Mouse (Mus musculus) layer of hippocampus, postnatal 36 days (tissue): ENCODE measurements around the gene Zbtb34. TPM values are rescaled to one million over a fixed set of nuclear protein-coding genes. Genes with fewer than 3 reads are reported as not detected.

ENCODE experiments used
- DNase-seq, 2 experiments: peaks; one replicate each; pipeline ENCODE4 v3.0.0; 2022
- total RNA-seq, 2 experiments: library from RNA; stranded (reverse); gene quantifications; 2 replicates each; pipeline ENCODE4 v1.2.3; 2021

The Zbtb34 gene
- total RNA-seq, 2 experiments from 2014 or later: 12.5 to 14.2 TPM

DNA sequence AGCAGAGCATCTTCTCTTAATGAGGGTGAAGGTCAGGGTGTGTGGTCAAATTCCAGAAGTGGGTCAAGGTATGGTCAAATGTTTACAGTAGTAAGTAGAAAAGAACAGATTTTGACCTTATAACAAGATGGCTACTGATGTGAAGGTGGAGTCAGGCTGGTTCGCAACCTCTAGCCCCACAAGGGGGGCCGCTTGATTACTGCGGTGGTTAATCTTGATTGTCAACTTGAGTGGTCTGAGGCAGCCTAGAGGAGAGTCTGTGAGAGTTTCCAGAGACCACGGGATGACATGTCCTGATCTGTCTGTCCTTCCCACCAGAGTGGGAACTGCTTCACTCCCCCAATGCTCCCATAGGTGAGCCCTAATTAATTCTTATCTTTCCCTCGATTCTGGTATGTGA, 30.6 kb downstream of the Zbtb34 start:
- no peak for DNase-seq

DNA sequence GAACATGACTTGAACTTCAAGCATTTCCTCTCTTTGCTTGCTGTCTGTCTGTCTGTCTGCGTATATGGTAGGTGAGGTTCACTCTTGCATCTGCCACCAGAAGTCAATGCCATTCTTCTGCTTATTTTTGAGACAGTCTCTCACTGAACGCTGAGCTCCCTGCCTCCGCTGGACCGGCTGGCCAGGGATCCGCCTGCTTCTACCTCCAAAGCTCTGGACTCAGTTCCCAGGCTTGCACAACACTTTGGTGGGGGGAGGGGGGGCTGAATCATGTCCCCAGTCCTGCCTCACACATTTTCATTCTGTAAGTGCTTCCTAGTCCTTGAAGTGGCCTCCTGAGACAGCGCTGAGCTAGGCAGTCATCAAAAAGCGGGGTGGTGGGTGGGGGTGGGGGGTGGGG, 32.0 kb downstream of the Zbtb34 start:
- DNase-seq: no peak

DNA sequence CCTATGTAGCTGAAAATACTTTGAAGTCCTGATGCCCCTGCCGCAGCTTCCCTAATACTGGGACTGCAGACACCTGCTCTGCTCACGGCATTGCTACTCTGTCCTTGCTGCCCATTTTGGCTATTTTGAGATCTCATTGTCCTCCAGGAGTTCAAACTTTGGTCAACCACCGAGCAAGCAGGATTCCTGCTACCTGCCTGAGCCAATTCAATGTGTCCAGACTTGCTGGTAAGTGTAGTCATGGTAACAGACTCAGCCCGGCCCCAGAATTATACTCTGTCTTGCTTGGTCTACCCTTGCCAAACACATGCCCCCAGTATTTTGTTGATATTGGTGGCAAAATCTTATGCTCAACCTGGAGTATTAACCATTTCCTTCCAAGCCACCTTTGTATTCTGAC, 34.1 kb downstream of the Zbtb34 start:
- DNase-seq: no peak

DNA sequence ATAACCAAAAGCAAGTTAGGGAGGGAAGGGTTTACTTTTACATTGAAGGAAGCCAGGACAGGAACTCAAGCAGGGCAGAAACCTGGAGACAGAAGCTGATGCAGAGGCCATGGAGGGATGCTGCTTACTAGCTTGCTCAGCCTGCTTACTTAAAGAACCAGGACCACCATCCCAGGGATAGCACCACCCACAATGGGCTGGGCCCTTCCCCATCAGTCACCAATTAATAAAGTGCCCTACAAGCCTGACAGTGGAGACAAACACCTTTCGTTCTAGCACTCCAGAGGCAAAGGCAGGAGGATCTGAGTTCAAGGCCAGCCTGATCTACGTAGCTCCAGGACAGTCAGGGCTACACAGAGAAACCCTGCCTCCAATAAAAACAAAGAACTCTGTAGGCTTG, 36.1 kb downstream of the Zbtb34 start:
- no peak for DNase-seq

DNA sequence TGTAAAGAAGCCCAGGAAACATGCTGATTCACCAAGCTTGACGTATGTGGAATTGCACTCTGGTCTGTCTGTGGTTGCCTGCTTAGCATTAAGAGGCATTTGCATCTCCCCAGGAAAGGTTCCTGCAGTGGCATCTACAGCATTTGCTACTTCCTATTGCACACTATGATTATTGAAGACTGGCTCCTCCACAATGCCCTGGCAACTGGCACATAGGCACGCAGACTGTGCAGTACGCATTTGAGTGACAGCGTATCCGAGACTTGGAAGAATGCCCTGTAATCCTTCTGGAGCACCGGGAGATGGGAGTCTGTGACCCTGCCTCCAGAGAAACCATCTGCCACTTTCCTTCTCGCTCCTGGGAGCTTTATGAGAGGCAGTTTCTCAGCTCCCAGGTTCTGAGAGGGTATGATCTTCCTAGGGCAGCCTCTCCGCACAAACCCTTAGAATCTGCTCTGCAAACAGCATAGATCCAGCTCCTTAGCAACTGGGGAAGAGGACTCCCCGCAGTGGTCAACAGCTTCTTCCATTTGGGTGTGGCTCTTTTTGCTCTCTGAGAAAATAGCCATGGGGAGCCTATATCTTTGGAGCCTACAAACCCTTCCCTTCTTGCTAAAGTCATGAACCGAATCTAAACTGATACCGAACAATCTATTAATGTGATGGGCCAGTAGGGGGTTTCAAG, 37.0 kb downstream of the Zbtb34 start:
- peak; percentile 55 to 65 for DNase-seq

DNA sequence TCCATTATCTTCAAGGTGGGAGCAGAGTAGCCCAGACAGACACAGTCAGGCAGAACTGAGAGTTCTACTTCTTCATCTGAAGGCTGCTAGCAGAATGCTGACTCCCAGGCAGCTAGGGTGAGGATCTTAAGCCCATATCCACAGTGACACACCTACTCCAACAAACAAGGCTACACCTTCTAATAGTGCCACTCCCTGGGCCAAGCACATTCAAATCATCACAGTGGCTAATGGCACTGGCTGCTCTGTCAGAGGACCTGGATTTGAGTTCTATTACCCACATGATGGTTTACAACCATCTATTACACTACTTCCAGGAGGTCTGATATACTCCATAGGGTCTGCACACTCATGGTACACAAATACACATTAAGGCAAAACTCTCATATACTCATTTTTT, 38.1 kb downstream of the Zbtb34 start:
- no peak for DNase-seq

DNA sequence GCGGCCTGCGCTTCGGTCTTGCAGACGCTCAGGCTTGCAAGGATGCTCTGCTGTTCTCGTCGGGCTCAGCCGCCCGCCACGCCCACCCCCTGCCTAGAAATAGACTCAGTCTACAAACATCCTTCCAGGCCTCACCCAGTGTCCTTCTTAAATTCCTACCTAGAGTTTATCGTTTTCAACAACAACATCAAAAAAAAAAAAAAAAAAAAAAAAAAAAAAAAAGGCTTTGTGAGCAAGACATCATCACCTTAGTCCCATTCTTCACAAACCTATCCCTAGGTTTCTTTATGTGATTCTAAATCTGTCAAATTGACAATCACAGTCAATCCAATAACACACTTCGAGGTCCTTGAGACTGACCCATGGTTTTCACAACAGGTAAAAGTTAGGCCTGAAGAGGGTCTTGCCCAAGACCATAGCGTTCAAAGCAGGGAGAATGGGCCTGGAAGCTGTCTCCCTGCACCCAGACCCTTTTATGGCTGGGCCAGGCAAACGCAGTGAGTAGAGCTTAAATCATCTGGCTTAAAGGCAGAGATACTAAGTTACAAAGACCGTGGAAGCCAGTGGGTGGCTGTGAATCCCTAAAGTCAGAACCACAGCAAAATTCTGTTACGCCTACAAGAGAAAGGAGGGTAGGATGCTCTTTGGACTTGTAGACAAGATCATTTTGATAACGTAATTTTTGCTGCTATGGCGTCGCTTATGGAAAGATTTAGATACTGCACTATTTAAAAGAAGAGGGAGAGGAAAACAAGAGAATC, 59.3 kb downstream of the Zbtb34 start:
- no peak for DNase-seq

DNA sequence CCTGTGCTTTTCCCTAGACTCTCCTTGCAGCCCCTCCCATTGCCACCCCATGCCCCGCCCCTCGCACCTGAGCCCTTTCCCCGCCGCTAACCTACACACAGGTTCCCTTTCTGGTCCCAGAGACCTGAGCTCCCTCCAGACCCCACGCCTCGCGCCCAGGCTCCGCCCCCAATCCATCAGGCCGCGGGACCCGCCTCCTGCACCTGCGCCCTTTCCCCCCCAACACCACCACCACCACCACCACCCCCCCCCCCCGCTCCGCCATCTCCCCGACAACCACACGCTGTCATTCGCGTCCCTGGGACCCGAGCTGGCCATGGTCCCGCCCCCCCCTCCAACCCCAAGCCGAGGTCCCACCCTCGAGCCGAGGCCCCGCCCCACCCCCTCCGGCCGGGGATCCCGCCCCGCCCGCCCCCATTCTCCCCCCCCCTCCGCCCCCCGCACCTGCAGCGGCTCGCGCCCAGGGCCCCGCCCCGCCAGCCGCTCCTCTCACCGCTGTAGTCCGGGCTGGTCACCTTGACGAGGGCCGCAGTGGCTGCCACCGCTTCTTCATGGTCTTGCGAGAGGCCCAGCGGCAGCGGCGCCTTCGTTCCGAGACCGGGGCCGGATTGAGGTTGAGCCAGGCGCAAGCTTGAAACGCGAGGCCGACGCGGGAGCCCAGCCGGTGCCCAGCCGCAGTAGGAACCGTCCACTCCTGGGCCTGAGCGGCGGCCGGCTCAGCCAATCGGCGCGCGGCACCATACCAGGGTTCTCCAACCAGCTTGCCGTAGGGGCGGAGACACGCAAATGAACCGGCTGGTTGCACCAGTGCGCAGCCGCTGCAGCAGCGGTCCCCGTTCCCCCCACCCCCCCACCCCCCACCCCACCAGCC, 60.1 kb downstream of the Zbtb34 start, which contains the start of gene Ralgps1:
Ralgps1 (minus strand) TSS at position 710 of the 871 bp plus-strand sequence.
- peak; percentile 96 to 97 for DNase-seq

DNA sequence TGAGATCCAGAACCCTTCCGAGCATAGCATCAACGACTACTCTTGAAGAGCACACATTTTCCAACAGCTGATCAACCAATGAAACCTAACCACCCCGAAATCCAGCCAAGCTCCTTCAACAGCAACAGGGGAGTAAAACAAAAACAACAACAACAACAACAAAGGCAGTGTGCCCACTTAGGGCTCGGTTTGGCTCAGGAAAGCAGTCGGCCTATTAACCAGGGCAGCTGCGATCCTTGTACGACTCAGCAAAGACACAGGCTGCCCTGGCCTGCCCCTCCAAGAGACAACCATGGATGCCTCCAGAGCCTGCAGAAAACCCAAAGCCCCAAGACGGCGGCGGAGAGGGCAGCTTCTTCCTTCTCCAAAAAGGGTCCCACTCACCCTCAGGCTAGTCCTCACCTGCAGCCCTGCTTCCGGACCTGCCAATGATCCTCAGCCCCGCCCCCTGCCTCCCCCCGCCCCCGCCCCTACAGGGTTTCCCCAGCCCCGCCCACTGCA, 60.8 kb downstream of the Zbtb34 start:
- DNase-seq: no peak

DNA sequence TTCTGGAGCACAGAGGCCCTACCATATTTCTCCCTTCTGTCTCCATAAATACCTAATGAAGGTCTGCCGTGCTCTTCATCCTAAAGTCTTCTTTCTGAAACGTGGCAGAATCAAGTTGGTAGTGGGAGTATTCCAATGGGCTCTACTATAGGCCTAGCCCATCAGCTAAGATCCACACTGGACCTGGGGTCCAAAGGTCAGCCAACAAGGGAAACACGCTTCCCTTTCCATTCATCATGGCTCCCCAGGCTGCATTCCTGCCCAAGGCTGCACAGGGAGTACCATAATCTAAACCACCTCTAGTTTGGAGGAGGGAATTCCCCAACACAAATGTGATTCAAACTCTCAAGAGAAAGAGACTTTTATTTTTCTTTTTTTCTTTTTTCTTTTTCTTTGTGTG, 61.7 kb downstream of the Zbtb34 start:
- DNase-seq: no peak

DNA sequence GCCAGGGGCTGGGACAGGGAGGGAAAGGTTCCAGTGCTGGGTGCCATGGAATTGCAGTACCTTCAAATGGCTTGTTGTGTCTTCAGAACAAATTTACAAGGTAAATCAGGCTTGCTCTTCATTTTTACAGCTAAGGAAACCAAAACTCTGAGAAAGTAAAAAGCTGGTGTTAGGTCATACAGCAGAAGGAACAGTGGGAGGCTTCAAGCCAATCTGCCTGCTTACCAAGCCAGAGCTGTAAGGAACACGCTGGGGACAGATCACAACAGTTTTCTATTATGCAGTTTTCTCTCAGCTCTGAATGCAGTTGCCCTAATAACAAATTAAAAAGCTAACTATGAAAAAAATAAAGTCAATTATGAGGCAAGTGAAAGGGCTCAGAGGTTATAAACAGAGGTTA, 62.6 kb downstream of the Zbtb34 start:
- DNase-seq: no peak

DNA sequence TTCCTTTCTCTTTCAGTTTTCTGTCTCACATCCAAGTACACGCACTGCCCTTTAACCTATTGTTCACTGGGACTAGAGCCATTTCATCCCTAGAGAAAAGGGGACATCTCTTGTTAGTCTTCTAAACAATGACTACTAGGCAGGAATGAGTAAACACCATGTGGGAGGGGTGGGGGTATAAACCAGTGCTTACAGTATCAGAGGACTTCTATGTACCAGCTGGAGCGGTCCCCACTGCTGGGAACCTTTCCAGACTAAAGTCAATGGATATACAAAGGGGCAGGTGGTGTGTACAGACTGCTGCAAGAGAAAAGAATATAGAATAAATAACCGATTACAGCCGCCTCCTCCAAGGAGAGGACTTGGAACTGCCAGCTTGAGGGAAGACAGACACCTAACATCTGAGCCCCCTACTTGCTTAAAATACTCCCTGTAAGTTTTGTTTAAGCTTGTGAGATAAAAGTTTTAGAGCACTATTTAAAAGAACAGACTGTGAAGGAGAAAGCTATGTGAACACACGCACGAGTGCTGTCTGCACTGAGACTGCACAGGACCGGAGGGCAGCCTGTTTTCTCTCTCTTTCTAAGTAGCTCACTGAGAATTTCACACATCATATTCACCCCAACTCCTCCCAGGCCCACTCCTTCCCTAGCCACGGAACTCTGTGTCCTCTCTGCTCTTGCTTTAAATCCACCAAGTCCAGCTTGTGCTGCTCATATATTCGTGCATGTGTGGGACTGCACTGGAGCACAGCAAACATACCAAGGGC, 65.2 kb downstream of the Zbtb34 start:
- peak in 1 of 2 experiments; percentile 49 for DNase-seq

DNA sequence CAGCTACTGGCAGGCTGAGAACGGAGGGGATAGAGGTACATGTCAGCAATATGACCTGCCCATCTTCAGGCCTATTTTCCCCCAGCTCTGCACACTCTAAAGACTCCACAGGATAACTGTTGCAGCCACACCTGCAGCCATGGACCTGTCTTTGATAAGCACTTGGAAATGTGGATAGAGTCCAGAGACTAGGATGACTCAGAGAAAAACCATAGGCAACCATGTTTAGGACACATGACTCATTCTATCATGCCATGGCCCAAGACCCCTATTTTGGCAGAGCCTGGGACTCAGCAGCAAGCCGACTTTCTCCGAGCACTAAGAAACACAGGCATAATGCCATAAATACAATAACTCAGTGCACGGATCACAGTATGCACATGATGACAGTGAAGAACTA, 66.5 kb downstream of the Zbtb34 start:
- DNase-seq: no peak

DNA sequence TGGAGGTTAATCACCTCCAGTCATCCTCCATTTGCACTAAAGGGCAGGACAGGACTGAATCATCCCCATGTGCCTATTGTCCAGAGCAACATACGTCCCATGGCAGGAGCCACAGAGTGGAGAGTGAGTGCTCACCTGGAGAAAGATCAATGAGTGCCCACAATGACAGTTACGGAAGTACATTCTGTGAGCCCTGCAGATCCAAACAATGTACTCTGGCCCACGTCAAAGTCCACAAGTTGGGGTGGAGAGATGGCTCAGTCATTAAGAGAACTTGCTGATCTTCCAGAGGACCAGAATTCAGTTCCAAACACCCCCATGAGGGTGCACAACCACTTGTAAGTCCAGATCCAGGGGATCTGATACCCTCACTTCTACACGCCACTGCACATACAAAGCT, 67.2 kb downstream of the Zbtb34 start:
- no peak for DNase-seq

DNA sequence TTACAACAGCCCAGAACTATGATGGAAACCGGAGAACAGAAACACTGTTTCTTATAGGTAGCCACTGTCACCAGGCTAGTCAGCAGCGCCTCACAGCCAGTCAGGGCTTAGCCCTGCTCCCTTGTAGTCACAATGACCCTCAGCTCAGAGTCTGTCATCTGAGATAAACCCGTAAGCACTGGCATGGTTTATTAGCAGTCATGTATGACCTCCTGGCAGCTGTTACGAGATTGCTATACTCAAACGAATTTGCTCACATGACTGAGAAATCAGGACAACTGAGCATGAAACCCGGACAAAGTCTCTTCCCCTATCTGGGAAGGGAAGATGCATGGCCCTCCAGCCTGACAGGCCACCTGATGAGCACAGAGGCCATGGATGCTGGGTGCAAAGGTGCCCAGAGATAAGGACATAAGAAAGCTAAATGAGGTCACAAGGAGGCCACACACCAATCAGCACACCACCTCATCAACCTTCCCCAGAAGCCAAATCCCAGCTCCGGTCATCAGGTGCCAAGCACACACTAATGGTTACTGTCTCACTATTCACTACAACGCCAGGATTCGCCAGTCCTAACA, 69.9 kb downstream of the Zbtb34 start:
- DNase-seq: no peak

DNA sequence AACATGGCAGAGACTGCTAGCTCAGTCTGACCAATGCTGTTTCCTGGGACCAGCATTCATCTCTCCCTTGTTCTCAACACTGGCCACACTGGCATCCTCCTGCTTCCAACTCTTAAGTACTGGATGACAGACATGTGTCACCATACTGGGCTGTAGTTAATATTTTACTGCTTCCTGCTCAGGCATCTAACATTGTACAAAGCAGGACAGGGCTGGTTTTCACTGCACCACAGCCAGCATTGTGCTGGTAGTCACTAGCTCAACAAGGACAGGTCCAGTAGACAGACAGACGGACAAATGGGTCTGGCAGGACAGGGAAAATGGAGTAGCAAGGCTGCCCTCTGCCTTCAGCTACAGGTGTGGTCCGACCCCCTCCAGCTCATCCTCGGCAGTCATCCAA, 70.6 kb downstream of the Zbtb34 start:
- no peak for DNase-seq

DNA sequence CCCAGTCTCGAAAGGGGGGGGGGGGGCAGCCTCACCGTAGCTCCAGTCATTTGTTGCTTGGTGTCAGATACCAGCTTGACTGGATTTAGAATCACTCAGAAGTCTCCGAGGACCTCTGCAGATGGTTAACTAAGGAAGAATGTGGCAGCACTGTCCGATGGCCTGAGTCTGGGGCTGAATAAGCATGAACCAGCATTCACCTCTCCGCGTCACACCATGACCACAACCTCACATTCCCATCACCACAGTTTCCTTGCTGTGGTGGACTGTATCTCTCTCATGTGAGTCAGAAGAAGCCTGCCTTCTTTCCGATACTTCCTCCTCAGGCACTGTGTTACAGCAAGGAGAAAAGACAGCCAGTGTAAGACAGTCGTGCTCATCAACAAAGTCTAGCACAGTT, 71.9 kb downstream of the Zbtb34 start:
- DNase-seq: no peak

DNA sequence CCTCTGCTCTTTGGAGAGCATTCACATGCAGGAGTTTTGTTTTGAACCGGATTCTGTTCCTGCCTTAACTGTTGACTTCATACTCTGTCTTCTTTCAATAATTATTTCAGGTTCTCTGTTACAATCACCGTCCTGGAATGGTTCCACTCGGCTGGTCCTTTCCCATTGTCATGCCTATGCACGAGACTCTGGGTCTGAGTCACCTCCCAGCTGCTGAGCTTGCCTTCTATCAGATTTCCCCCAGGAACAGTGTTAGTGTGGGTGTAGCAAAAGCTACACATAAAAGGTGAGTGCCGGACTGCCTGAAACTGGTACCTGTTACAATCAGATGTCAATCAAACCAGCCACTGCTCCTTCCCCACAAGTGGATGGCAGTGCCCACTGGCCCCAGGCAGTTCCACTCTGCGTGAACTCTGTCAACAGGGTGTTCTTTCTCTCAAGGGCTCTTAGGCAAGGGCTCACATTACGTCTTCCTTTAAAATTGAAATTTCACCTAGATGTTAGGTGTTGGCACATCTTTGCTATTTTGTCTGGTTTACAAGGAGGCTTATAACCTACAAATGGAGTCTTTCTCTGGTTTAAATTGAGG, 73.8 kb downstream of the Zbtb34 start:
- DNase-seq: no peak
